Mouse (Mus musculus) macrophage (primary cell): Measurements from ENCODE around the gene Epha7. TPM values are rescaled to one million over a fixed set of nuclear protein-coding genes. Genes with fewer than 3 reads are reported as not detected.

ENCODE experiments used
- H3K27ac ChIP-seq: fragments of 350-480 bp; formaldehyde crosslinking; 2 replicates; pipeline ENCODE4 v1.9.0; 2021
- H3K36me3 ChIP-seq: fragments of 350-480 bp; formaldehyde crosslinking; 2 replicates; pipeline ENCODE4 v1.9.0; 2021; ENCODE audit errors: inconsistent target
- H3K4me3 ChIP-seq: fragments of 350-480 bp; formaldehyde crosslinking; 2 replicates; pipeline ENCODE4 v1.9.0; 2021; ENCODE audit errors: inconsistent target
- H3K79me2 ChIP-seq: fragments of 350-480 bp; formaldehyde crosslinking; 2 replicates; pipeline ENCODE4 v1.9.0; 2021; ENCODE audit errors: inconsistent target
- WGBS: methylation state at CpG from one replicate; pipeline ENCODE4 v1.1.7; 2026; ENCODE audit warnings: inconsistent platforms; ENCODE audit not compliant: missing documents; 5-methylcytosine and 5-hydroxymethylcytosine counted together
- polyA plus RNA-seq: library from polyadenylated mRNA; stranded (reverse); fragments of 250-400 nt; gene quantifications from 3 replicates; pipeline ENCODE4 v1.2.4, GENCODE M21; 2018; ENCODE audit warnings: inconsistent platforms
- total RNA-seq, 78 experiments: library from RNA; depleted of rRNA; stranded (reverse); fragments of 250-400 nt; gene quantifications; 1 replicate in 9 of 78; 2 replicates in 24 of 78; 3 replicates in 43 of 78; 4 replicates in 2 of 78; pipeline ENCODE4 v1.2.4; 2018; ENCODE audit warnings: inconsistent platforms in 56 of 78

Gene Epha7
- 1 to 10 TPM in 1 of 26 experiments, under 1 TPM in 4, not detected in 21; 0.17 to 1.9 (median 0.49) TPM for total RNA-seq (2018; cell fraction: chromatin; rRNA removed)
- under 1 TPM in 11 of 26 experiments, not detected in 15; 0.03 to 0.19 (median 0.05) TPM for total RNA-seq (2018; cell fraction: cytosol; rRNA removed)
- total RNA-seq (2018; cell fraction: nucleus; rRNA removed): under 1 TPM in 8 of 26 experiments, not detected in 18; 0.12 to 0.89 (median 0.17) TPM
- 0.06 TPM in 1 of 3 replicates, not detected in the others for polyA plus RNA-seq

DNA sequence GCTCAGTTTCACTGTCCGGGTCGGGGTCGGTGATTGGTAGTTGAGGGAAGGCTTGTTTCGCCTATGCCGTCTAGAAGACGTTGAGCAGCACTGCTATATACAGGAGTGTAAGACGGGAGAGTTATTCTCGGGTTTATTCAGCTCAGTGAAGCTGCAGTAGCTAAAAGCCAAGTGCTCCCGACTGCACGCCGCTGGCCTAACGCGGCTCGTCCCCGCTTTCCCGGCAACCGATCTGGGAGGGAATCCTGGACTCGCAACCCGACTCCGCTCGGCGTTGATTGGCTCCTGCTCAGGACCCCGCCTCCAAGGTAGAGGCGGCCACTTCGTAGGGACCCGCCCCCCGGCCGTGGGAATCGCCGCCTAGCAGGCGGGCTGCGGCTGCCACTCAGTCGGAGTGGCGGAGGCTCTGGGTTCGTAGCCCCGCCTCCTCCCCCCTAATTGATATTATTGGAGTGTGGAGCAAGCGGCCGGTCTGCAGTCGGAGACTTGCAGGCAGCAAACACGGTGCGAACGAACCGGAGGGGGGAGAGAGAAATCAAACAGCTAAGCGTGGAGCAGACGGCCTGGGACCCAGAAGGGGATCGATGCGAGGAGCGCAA is at the start of gene Epha7:
Epha7 (plus strand) TSS at position 441 of the 599 bp plus-strand sequence.
- no peak within 1 kb of the TSS for H3K27ac ChIP-seq
- WGBS: 4% methylated on average over 48 of the region's 48 CpGs

DNA sequence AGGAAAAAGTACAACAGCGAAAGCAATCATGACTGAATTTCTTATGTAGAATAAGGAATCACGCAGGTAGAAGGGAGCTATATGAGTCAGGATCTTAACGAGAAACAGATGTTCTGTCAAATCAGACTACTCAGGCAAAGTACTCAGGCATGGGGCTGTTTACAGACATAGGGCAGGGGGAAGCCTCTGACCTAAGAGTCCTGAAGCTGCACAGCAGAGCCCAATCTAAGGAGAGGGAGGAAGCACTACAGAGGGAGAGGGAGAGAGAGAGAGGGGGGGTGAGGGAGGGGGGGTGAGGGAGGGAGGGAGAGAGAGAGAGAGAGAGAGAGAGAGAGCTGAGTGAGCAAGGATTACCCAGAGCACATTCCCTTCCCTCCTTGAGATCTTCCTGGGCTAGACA is 29.0 kb upstream of the Epha7 start:
- no peak overlapping the region for H3K27ac ChIP-seq
- no peaks in the 10 kb centered on the region for H3K79me2 ChIP-seq
- 72% methylated on average over 3 of the region's 3 CpGs for WGBS
- H3K4me3 ChIP-seq: no peak overlapping the region
- H3K36me3 ChIP-seq: no peaks in the 10 kb centered on the region

More for the DNA sequence above, at the start of gene Epha7:
- Histone ChIP-seq H3K4me3 (peak within 1 kb of the TSS; percentile 27), H3K36me3 (no peaks in the 10 kb centered on the region), H3K79me2 (no peaks in the 10 kb centered on the region)

DNA sequence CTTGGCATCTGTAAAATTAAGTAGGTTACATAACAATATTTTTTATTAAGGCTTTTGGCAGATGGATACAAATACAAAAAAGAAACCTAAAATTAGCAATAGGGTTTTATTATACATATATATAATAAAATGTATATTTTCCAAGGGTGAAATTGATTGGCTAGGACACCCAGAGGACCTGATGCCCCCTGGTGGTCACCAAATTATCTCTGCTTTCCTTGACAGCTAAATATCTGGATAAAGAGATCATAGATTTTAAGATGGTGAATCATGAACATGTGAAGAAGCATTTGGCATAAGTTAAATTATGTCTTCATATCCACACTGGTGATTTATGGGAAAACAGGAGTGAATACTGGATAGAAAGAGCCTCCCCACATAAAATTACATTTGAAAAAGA is 4.1 kb upstream of the Epha7 start:
- H3K36me3 ChIP-seq: no peaks in the 10 kb centered on the region
- no peaks in the 10 kb centered on the region for H3K79me2 ChIP-seq
- no peak overlapping the region for H3K4me3 ChIP-seq
- no peak overlapping the region for H3K27ac ChIP-seq

DNA sequence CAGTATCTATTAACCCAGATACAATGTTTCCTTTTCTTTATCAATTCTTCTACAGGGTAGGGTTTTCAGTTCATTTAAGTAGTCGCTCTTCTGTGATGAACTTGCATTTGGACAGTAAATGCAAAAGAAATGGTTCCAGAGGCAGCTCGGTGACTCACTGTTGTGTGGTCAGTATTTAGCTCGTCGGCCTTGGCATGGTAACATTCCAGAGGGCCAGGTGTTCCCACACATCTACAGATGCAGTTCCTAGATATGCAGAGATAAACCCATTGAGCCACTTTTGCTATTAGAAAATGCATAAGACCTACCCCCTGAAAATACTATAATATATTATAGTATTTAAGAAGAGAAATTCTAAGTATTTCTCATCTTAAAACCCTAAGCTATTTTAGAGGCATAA is 3.2 kb upstream of the Epha7 start:
- H3K79me2 ChIP-seq: no peaks in the 10 kb centered on the region
- H3K36me3 ChIP-seq: no peaks in the 10 kb centered on the region
- H3K27ac ChIP-seq: no peak overlapping the region
- WGBS: 93% methylated on average over 4 of the region's 4 CpGs
- no peak overlapping the region for H3K4me3 ChIP-seq

DNA sequence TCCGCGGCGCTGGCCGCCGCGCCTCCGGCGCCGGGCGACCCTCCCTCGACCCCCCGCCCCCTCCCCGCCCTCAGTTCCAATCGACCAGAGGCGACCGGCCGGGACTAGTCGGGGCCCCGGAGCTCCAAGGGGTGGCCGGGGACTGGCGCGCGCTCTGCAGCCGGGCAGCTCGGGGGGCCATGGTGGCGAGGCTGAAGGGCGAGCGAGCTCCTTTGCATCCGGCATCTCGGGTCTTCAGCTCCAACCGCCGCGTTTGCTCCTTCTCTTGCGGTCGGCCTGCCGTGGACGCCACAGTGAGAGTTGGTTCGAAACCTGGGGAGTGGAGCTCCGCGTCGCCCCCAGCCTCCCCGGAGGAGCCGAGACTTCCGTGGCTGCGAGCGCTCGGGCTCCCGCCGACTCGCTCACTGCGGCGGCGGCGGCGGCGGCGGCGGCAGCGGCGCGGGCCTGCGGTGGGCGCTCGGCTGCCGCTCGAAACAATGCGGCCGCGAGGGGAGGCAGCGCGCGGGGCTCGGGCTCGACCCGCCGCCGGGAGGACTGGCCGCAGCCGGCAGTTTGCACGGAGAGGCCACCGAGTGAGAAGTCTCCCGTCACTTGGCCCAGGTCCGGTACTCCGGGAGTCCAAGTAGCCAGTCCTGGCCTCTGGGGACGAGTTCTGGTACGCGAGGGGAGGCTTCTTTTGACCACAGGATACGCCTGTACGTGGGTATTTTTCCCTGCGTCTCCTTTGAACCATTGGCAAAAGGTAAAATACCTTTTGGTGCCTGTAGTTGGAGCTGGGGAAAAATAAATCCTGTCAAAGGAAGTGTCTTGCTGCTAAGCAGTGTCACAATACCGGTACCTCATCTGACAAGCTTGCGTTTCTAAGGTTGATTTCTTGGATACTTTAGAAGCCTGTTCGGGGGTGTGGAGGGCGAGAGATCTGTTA is 882 bp downstream of the Epha7 start:
- WGBS: under 1% methylated on average over 94 of the region's 94 CpGs
- H3K27ac ChIP-seq: no peak overlapping the region
- H3K79me2 ChIP-seq: no peaks in the 10 kb centered on the region
- no peaks in the 10 kb centered on the region for H3K36me3 ChIP-seq
- no peak overlapping the region for H3K4me3 ChIP-seq

DNA sequence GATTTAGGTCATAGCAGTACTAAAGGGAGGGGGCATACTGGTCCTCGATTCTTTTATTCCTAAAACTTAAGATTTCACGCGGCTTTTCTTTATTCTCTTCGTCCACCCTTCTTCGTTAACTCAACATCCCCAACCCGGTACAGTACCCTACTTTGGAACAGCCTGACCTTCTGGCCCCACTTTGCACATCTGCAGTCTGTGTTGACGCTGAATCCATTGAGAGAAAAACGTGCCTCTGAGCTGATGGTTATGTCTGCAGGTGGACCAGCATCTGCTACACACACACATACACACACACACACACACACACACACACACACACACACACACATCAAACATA is 1.5 kb downstream of the Epha7 start:
- Histone ChIP-seq H3K27ac (no peak overlapping the region), H3K36me3 (no peaks in the 10 kb centered on the region), H3K4me3 (no peak overlapping the region), H3K79me2 (no peaks in the 10 kb centered on the region)
- 0% methylated on average over 8 of the region's 8 CpGs for WGBS

DNA sequence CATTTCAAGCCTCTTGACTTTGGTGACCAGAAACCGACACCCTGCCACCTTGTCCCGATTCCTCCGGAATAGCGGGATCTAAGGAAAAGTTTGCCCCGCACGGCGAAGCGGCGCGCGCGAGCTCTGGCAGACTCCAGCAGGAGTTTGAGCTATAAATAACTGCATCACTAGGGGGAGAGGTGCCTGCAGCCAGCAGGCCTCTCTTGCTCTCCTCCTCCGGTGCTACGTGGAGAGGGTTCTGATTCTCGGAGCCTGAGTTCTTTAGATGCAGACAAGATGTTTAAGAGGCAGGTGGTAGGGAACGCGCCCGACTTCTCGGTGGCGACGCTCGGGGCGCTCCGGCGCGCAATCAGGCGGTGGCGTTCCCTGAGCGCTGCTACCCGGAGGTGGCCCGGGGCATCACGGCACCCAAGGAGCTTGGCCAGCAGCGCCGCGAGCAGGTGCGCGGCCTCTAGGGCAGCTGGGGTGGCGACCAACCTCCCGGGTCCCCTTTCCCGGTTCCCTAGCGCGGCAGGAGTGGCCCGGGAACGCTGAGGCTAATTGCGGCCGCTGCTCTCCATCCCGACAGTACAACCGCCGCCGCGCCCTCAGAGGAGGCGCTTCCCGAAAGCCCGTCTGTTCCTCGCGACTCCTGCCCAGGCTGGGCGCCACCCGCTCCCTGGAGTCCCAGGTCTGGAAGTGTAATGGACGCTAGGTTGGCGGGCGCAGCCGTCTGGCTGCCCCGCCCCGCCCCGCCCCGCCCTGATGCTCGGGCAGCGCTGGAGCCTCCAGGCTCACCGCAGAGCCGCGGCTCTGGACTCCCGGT is 2.1 kb downstream of the Epha7 start:
- H3K36me3 ChIP-seq: no peaks in the 10 kb centered on the region
- no peak overlapping the region for H3K4me3 ChIP-seq
- 1% methylated on average over 72 of the region's 72 CpGs for WGBS
- H3K79me2 ChIP-seq: no peaks in the 10 kb centered on the region
- H3K27ac ChIP-seq: no peak overlapping the region

DNA sequence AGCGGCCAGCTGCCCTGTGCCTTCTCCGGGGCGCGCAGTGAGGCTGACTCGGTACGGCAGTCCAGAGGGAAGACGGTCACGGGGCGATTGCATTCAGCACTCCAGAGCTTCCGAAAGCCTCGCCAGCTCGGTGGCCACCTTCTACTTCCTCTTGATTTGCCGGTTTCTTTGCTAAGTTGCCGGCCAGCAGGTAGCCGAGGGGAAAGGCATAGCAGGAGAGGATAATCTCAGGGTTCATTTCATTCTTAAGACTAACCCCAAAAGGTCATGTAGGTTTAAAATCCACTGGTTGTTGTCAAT is 2.6 kb downstream of the Epha7 start:
- 1% methylated on average over 11 of the region's 15 CpGs for WGBS
- no peak overlapping the region for H3K27ac ChIP-seq
- H3K4me3 ChIP-seq: no peak overlapping the region
- no peaks in the 10 kb centered on the region for H3K79me2 ChIP-seq
- H3K36me3 ChIP-seq: no peaks in the 10 kb centered on the region

DNA sequence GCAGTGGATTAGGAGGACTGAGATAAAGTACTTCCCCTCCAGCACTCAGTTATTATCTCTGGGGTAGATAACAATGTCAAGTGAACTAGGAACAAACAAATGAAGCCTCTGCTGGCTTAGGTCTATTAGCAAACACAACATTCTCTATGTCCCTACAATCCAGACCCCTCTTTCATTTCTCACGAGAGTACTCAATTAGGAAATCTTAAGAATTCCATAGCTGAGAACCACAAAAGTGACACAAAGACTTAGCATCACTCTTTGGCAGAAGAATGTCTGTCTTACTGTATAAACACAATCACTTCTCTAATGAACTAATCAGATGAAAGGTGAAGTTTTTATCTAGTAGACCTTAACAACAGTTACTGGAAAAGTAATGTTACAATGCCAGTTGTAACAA is 10.7 kb downstream of the Epha7 start:
- Histone ChIP-seq H3K27ac (no peak overlapping the region), H3K4me3 (no peak overlapping the region), H3K36me3 (no peaks in the 10 kb centered on the region), H3K79me2 (no peaks in the 10 kb centered on the region)
- 64% methylated on average over 1 of the region's 1 CpGs for whole genome bisulfite sequencing

DNA sequence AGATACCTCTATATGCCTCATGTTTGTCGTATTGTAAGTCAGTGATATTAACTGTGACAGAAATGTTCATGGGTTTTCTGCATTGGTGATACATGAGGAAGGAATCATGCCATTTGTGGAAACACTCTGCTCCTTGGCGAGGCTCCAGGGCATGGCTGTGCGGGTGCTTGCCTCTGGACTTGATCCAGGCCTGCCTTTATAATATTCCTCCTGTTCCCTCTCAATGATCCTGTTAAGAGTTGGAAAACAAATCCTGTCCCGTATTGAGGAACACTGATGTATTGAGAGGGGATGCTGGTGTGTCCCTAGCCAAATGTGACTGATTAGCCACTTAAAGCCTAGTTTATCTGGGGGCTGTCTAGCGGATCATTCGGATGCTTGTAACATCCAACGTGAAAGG is 11.7 kb downstream of the Epha7 start:
- Histone ChIP-seq H3K27ac (no peak overlapping the region), H3K36me3 (no peaks in the 10 kb centered on the region), H3K4me3 (no peak overlapping the region), H3K79me2 (no peaks in the 10 kb centered on the region)
- WGBS: 92% methylated on average over 7 of the region's 7 CpGs

DNA sequence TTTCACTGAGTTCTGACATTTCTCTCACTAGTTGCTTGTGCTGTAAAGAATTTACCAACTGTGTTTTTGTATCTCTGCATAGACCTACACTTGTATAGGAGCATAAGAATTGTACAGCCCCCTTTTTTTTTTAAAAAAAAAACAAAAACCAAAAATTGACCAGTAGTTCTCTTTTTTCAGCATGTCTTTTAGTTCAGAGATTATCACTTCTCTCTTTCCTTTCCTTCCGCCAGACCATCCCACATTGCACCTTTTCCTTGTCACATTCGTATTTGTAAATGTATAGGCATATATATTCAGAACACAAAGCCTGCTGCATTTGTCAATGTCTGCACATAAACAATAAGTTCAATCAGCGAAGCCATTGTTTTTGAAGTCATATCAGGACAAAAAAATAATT is 24.7 kb downstream of the Epha7 start:
- Histone ChIP-seq H3K4me3 (no peak overlapping the region), H3K79me2 (no peaks in the 10 kb centered on the region), H3K36me3 (no peaks in the 10 kb centered on the region), H3K27ac (no peak overlapping the region)
- WGBS: 58% methylated on average over 3 of the region's 3 CpGs

DNA sequence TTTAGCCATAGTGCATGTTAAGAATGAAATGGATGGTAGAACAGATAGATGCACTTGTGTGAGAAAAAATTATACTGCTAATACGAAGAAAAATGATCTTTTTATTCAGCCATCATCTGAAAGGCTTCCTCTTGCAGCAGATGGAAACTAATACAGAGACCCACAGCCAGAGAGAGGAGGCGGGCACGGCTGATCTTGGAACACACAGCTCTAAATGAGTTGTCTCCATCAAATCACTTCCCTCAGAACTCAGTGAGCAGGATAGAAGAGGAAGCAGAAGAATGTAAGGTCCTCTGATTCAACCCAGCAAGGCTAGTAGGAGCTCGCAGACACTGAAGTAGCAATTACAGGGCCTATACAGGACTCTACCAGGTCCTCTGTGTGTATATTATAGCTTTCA is 33.4 kb downstream of the Epha7 start:
- Histone ChIP-seq H3K4me3 (no peak overlapping the region), H3K36me3 (no peaks in the 10 kb centered on the region), H3K79me2 (no peaks in the 10 kb centered on the region), H3K27ac (no peak overlapping the region)
- WGBS: 74% methylated on average over 4 of the region's 4 CpGs

DNA sequence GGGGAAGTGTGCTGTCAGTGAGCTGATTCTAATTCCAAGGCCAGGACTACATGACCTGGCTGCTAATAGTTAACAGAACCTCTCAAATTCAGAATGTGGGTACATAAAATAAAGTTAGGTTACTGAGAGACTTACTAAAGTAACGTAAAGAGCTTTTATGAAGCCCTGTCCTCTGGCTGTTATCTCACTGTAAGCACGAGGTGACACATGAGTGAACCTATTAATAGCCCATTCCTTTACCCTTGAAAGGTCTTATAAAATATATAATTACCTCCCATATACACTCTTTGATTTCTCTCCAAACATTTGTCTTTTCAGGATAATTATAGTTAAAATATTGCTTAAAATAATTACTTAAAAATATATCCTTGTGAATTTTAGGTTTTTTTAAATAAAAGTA is 37.5 kb downstream of the Epha7 start:
- Histone ChIP-seq H3K4me3 (no peak overlapping the region), H3K79me2 (no peaks in the 10 kb centered on the region), H3K36me3 (no peaks in the 10 kb centered on the region), H3K27ac (no peak overlapping the region)
- 88% methylated on average over 2 of the region's 2 CpGs for WGBS

DNA sequence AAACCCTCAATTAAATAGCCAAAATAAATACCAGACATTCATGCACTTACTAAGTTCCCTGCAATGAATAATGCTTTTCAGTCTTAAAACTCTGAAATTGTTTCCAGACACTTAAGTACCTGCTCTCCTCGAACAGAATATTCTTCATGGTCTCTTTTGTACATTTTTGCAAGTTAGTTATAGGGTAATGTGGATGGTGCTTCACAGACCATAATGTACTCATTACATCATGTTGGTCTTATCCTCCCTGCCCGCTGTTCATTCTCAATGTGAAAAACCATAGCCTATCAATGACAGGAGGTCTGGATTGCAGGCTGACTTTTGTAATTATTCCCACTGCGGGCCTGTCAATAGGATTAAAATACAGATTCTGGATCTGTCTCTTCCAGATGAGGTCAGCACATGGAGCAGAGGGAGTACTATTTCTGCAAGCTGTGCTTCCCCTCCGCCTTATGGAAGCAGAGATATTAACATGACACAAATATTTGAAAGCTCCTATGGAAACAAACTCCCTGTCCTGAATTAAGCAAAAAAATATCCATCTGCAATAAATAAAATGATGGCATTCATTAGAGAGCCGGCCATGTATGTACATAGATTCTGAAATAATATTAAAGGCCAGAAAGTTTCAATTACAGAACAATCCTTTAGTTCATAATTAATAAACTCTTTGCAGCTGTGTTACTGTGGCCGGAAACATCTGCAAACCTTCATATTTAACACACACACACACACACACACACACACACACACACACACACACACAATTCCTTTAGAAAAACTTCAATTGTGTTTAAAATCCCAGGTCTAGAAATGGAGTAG is 50.1 kb downstream of the Epha7 start:
- H3K79me2 ChIP-seq: no peaks in the 10 kb centered on the region
- H3K4me3 ChIP-seq: no peak overlapping the region
- H3K36me3 ChIP-seq: no peaks in the 10 kb centered on the region
- 93% methylated on average over 6 of the region's 6 CpGs for WGBS
- no peak overlapping the region for H3K27ac ChIP-seq
